Mouse (Mus musculus): ENCODE measurements around the gene BC051019. TPM values are rescaled to one million over a fixed set of nuclear protein-coding genes. Genes with fewer than 3 reads are reported as not detected.
A peak's percentile ranks its signal among the peaks of the same experiment; 100 is the strongest.

Gene BC051019
- not detected in 2 replicates for polyA plus RNA-seq (2016; fragmentation: Nextera tagmentation; extraction: Ambion mirVana)

- Histone ChIP-seq H3K4me2 (no peak within 1 kb of the TSS), H3K27ac (ENCODE audit: poor library complexity, severe bottlenecking) (no peak within 1 kb of the TSS; the same call in 1 of the 2 replicates), H3K27me3 (replicated peaks) (no peaks in the 10 kb centered on the region), H3K4me3 (no peak within 1 kb of the TSS), H3K9me3 (replicated peaks) (no peaks in the 10 kb centered on the region), H3K9ac (no peak within 1 kb of the TSS), H3K4me1 (replicated peaks) (peaks cover 2% of the 10 kb centered on the region; the same call in 1 of the 2 replicates), H3K36me3 (no peaks in the 10 kb centered on the region)
- 87% methylated on average over 5 of the region's 5 CpGs for WGBS
- no peak for ATAC-seq (ENCODE audit: insufficient number of reproducible peaks, low FRiP score)
Observed at GRCm38 (mm10) chr7:109723697-109724096, at the start of gene BC051019. Gene BC051019, minus strand, starts transcription at chr7:109723850.

GRCm38 (mm10) chr7:109772251-109772650, 48.6 kb upstream of the BC051019 start:
- no peaks in the 10 kb centered on the region for H3K9me3 ChIP-seq (replicated peaks)

GRCm38 (mm10) chr7:109768699-109769383, 45.2 kb upstream of the BC051019 start:
- no peaks in the 10 kb centered on the region for H3K9me3 ChIP-seq (replicated peaks)
- ATAC-seq (ENCODE audit: insufficient number of reproducible peaks, low FRiP score), result no peak
- H3K36me3 ChIP-seq, result no peaks in the 10 kb centered on the region
- no peak overlapping the region for H3K27ac ChIP-seq (ENCODE audit: poor library complexity, severe bottlenecking)
- no peak overlapping the region for H3K4me2 ChIP-seq
- H3K4me3 ChIP-seq, result no peak overlapping the region
- no peaks in the 10 kb centered on the region for H3K4me1 ChIP-seq (replicated peaks)
- no peak overlapping the region for H3K9ac ChIP-seq
- no peaks in the 10 kb centered on the region for H3K27me3 ChIP-seq (replicated peaks)
- 26% methylated on average over 2 of the region's 2 CpGs for WGBS

More at GRCm38 (mm10) chr7:109772251-109772650, 48.6 kb upstream of the BC051019 start:
- Histone ChIP-seq H3K36me3 (no peaks in the 10 kb centered on the region), H3K4me1 (replicated peaks) (no peaks in the 10 kb centered on the region), H3K4me2 (no peak overlapping the region), H3K27ac (ENCODE audit: poor library complexity, severe bottlenecking) (no peak overlapping the region), H3K27me3 (replicated peaks) (0 out of 2 replicates have a peak, but pooled peaks cover 3% of the 10 kb centered on the region), H3K4me3 (no peak overlapping the region), H3K9ac (no peak overlapping the region)
- no peak for ATAC-seq (ENCODE audit: insufficient number of reproducible peaks, low FRiP score)

GRCm38 (mm10) chr7:109767575-109768350, 44.1 kb upstream of the BC051019 start:
- no peak overlapping the region for H3K4me2 ChIP-seq
- ATAC-seq (ENCODE audit: insufficient number of reproducible peaks, low FRiP score), result no peak
- H3K27ac ChIP-seq (ENCODE audit: poor library complexity, severe bottlenecking), result no peak overlapping the region
- no peaks in the 10 kb centered on the region for H3K36me3 ChIP-seq
- no peaks in the 10 kb centered on the region for H3K9me3 ChIP-seq (replicated peaks)
- no peaks in the 10 kb centered on the region for H3K27me3 ChIP-seq (replicated peaks)
- no peak overlapping the region for H3K4me3 ChIP-seq
- no peak overlapping the region for H3K9ac ChIP-seq
- H3K4me1 ChIP-seq (replicated peaks), result no peaks in the 10 kb centered on the region
- WGBS, result 70% methylated on average over 7 of the region's 7 CpGs

GRCm38 (mm10) chr7:109764009-109764408, 40.4 kb upstream of the BC051019 start:
- WGBS, result 73% methylated on average over 2 of the region's 2 CpGs
- Histone ChIP-seq H3K27ac (ENCODE audit: poor library complexity, severe bottlenecking) (no peak overlapping the region), H3K4me3 (no peak overlapping the region), H3K4me2 (no peak overlapping the region), H3K9ac (no peak overlapping the region), H3K27me3 (replicated peaks) (no peaks in the 10 kb centered on the region), H3K9me3 (replicated peaks) (no peaks in the 10 kb centered on the region), H3K36me3 (no peaks in the 10 kb centered on the region), H3K4me1 (replicated peaks) (no peaks in the 10 kb centered on the region)
- no peak for ATAC-seq (ENCODE audit: insufficient number of reproducible peaks, low FRiP score)

DNA sequence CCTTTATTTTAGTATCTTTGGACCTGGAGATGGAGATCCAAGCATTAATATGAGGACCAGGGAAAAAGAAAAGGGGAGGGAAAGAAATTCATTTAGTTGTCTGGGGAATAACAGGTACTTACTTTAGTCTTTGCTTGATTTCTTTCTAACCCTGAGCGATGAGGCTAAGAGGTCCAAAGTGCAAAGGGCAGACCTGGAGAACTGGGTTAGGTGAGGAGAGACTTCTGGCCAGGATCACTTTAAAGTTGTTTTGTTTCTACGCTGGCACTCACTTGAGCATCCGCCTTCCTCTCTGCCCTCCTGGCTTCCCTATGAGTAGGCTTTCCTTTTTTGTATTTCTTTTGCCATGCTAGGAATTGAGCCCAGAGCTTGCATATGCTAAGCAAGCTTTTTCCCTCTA, 32.6 kb upstream of the BC051019 start:
- no peak overlapping the region for H3K27ac ChIP-seq (ENCODE audit: poor library complexity, severe bottlenecking)
- no peaks in the 10 kb centered on the region for H3K27me3 ChIP-seq (replicated peaks)
- ATAC-seq (ENCODE audit: insufficient number of reproducible peaks, low FRiP score), result no peak
- H3K4me1 ChIP-seq (replicated peaks), result peaks cover 10% of the 10 kb centered on the region
- no peak overlapping the region for H3K4me2 ChIP-seq
- H3K9ac ChIP-seq, result no peak overlapping the region
- H3K36me3 ChIP-seq, result no peaks in the 10 kb centered on the region
- WGBS, result 85% methylated on average over 3 of the region's 3 CpGs
- H3K9me3 ChIP-seq (replicated peaks), result no peaks in the 10 kb centered on the region
- no peak overlapping the region for H3K4me3 ChIP-seq

GRCm38 (mm10) chr7:109754034-109754433, 30.4 kb upstream of the BC051019 start:
- Histone ChIP-seq H3K27me3 (replicated peaks) (no peaks in the 10 kb centered on the region), H3K36me3 (no peaks in the 10 kb centered on the region; the same call in 1 of the 2 replicates), H3K4me1 (replicated peaks) (peaks cover 18% of the 10 kb centered on the region), H3K9ac (no peak overlapping the region), H3K27ac (ENCODE audit: poor library complexity, severe bottlenecking) (no peak overlapping the region), H3K9me3 (replicated peaks) (no peaks in the 10 kb centered on the region), H3K4me2 (no peak overlapping the region), H3K4me3 (no peak overlapping the region)
- WGBS, result 87% methylated on average over 8 of the region's 8 CpGs
- ATAC-seq (ENCODE audit: insufficient number of reproducible peaks, low FRiP score), result no peak

DNA sequence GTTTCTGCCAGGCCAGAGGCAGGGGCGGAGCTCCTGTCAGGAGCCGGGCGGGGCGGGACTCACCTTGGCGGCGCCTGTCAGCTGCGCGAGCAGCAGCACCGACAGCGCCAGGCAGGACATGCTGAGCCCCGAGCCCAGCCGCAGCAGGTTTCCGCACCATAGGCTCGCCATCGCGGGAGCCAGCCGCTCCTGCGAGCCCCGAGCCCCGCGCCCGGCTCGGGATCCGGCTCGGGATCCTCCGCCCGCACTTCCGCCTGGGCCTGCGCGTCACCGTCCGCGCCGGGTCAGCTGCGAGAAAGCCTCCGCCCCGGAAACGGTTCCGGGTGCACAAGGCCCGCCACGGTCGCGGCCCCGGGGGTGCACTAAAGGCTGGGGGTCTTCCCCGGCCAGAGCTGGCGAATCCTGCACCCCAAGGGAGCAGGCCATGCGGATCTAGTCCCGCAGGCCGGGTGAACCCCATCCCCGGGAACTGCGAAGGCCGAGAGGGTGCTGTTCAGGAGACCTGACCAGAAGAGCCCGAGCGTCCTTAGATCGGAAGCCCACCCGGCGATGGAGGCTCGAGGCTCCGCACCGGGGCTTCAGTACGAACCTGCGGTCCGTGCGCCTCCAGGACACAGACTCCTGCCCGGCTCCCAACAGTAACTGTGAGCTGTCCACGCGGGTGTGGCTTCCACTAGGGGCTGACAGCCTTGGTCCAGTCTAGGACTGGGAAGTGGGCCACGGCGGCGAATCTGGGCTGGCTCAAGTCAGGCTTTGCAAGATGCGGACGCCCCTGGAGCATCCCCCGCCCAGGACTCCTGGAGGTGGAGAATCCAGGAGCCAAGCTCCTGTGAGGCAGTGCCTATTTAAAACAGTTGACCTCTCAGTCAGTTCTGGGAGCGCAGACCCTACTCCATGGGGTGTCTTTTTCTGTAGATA, 28.6 kb upstream of the BC051019 start, which contains the start of gene Tmem9b:
Gene Tmem9b (minus strand): TSS at position 868 of the 918 bp plus-strand sequence.
- peak within 1 kb of the TSS; percentile 88 for H3K4me3 ChIP-seq

DNA sequence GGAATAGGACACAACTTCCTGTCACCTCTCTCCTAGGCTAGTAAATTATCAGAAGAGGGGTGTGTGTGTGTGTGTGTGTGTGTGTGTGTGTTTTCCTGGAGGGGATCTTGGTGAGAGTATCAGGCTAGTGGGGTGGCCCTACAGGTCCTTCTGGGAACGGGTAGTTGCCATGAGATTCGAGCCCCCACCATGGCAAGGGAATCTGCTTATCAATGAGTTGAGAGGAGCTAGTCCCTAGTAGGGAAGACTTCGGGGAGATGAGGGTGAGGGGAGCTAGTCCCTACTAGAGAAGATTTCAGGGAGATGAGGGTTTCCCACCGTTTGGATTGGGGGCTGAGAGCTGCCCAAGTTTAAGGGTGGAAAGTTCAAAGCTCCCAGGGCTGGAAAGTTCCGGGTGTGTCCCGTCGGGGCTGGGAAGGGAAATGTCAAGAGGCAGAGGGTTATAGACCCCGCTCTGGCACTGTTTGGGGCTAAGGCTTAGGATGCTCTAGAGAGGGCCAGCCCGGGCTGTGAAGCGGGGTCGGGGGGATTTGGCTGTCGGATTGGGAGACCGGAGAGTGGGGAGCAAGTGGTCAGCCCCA, 27.9 kb upstream of the BC051019 start:
- no peaks in the 10 kb centered on the region; the same call in 1 of the 2 replicates for H3K36me3 ChIP-seq
- H3K4me2 ChIP-seq, result peak overlapping the region; percentile 96
- 3% methylated on average over 13 of the region's 13 CpGs for WGBS
- peak overlapping the region; percentile 81 for H3K27ac ChIP-seq (ENCODE audit: poor library complexity, severe bottlenecking)
- H3K27me3 ChIP-seq (replicated peaks), result no peaks in the 10 kb centered on the region
- peak overlapping the region; percentile 88 for H3K4me3 ChIP-seq
- H3K9me3 ChIP-seq (replicated peaks), result no peaks in the 10 kb centered on the region
- H3K9ac ChIP-seq, result peak overlapping the region; percentile 81
- no peak; the same call in 1 of the 2 replicates for ATAC-seq (ENCODE audit: insufficient number of reproducible peaks, low FRiP score)
- H3K4me1 ChIP-seq (replicated peaks), result peaks cover 18% of the 10 kb centered on the region

More for the DNA sequence above, 28.6 kb upstream of the BC051019 start, which contains the start of gene Tmem9b:
- H3K27me3 ChIP-seq (replicated peaks), result no peaks in the 10 kb centered on the region
- H3K9ac ChIP-seq, result peak within 1 kb of the TSS; percentile 81
- under 1% methylated on average over 74 of the region's 74 CpGs for WGBS
- H3K27ac ChIP-seq (ENCODE audit: poor library complexity, severe bottlenecking), result peak within 1 kb of the TSS; percentile 81
- peak; percentile 90 for ATAC-seq (ENCODE audit: insufficient number of reproducible peaks, low FRiP score)
- H3K4me1 ChIP-seq (replicated peaks), result peaks cover 18% of the 10 kb centered on the region
- H3K9me3 ChIP-seq (replicated peaks), result no peaks in the 10 kb centered on the region
- H3K4me2 ChIP-seq, result peak within 1 kb of the TSS; percentile 96
- no peaks in the 10 kb centered on the region; the same call in 1 of the 2 replicates for H3K36me3 ChIP-seq

- Histone ChIP-seq H3K36me3 (peaks cover 31% of the 10 kb centered on the region), H3K4me1 (replicated peaks) (peaks cover 13% of the 10 kb centered on the region), H3K27ac (ENCODE audit: poor library complexity, severe bottlenecking) (no peak overlapping the region), H3K9me3 (replicated peaks) (no peaks in the 10 kb centered on the region), H3K4me3 (no peak overlapping the region), H3K4me2 (no peak overlapping the region), H3K9ac (no peak overlapping the region), H3K27me3 (replicated peaks) (no peaks in the 10 kb centered on the region)
- no peak for ATAC-seq (ENCODE audit: insufficient number of reproducible peaks, low FRiP score)
- 60% methylated on average over 1 of the region's 1 CpGs for WGBS
Observed at GRCm38 (mm10) chr7:109747747-109748146, 24.1 kb upstream of the BC051019 start.

All from heart, embryonic 12.5 days (tissue).